Mouse (Mus musculus) liver, postnatal 0 days (tissue): ENCODE measurements around the gene Adamts10. TPM values are rescaled to one million over a fixed set of nuclear protein-coding genes. Genes with fewer than 3 reads are reported as not detected.

ENCODE experiments used
- ATAC-seq: fragments of 200-750 bp; cut with Nextera tagmentation; 2 replicates; pipeline ENCODE4 v1.8.0; 2017; ENCODE audit warnings: mild to moderate bottlenecking, moderate library complexity
- DNase-seq: peaks from one replicate; pipeline ENCODE4 v3.0.0-alpha.2; 2016
- H3K27ac ChIP-seq: fragments of 300-500 bp; sonication (generic); 2 replicates; pipeline ENCODE4 v1.5.1; 2014; ENCODE audit warnings: antibody characterized with exemption, moderate library complexity, mild to moderate bottlenecking, low read depth
- H3K27me3 ChIP-seq: fragments of 300-500 bp; sonication (generic); 2 replicates; pipeline ENCODE4 v1.6.1; 2014; ENCODE audit warnings: low read length, control low read depth, mixed read lengths; ENCODE audit not compliant: insufficient read depth
- H3K36me3 ChIP-seq: fragments of 300-500 bp; sonication (generic); replicated peaks from 2 replicates; pipeline ENCODE4 v1.6.1; 2014; ENCODE audit warnings: mild to moderate bottlenecking, control low read depth, low read length, moderate library complexity, mixed read lengths; ENCODE audit not compliant: insufficient read depth
- H3K4me1 ChIP-seq: fragments of 300-500 bp; sonication (generic); 2 replicates; pipeline ENCODE4 v1.6.1; 2014; ENCODE audit warnings: antibody characterized with exemption, mild to moderate bottlenecking, control low read depth; ENCODE audit not compliant: insufficient read depth
- H3K4me2 ChIP-seq: fragments of 300-500 bp; sonication (generic); 2 replicates; pipeline ENCODE4 v1.6.1; 2014; ENCODE audit warnings: low read depth, mild to moderate bottlenecking, low read length, moderate library complexity, mixed read lengths
- H3K4me3 ChIP-seq: fragments of 300-500 bp; sonication (generic); 2 replicates; pipeline ENCODE4 v1.5.1; 2014; ENCODE audit warnings: low read depth, low read length
- H3K9ac ChIP-seq: fragments of 300-500 bp; sonication (generic); replicated peaks from 2 replicates; pipeline ENCODE4 v1.6.1; 2014; ENCODE audit warnings: mild to moderate bottlenecking, moderate library complexity
- H3K9me3 ChIP-seq: fragments of 300-500 bp; sonication (generic); 2 replicates; pipeline ENCODE4 v1.6.1; 2016; ENCODE audit warnings: mild to moderate bottlenecking, control low read depth, low read length, mixed read lengths
- CTCF ChIP-seq: sonication (generic); IDR thresholded peaks from 2 replicates; pipeline ENCODE4 v1.5.1; 2016; ENCODE audit warnings: antibody characterized with exemption, low read depth
- EP300 ChIP-seq: IDR thresholded peaks from 2 replicates; pipeline ENCODE4 v1.6.1; 2016; ENCODE audit warnings: antibody characterized with exemption, low read depth, mild to moderate bottlenecking
- WGBS: fragments of 180-500 bp; shearing (Covaris S2); extraction: QIAGEN DNeasy Blood & Tissue Kit; methylation state at CpG from one replicate; pipeline ENCODE4 v1.1.7; 2014; ENCODE audit not compliant: insufficient replicate concordance; 5-methylcytosine and 5-hydroxymethylcytosine counted together
- polyA plus RNA-seq: library from polyadenylated mRNA; unstranded; fragments of >200 nt; fragmentation: Nextera tagmentation; extraction: Ambion mirVana; gene quantifications from 2 replicates; pipeline ENCODE4 v1.2.1, GENCODE M21; 2015

The Adamts10 gene
- 3.2 and 3.5 TPM in 2 replicates for polyA plus RNA-seq

DNA sequence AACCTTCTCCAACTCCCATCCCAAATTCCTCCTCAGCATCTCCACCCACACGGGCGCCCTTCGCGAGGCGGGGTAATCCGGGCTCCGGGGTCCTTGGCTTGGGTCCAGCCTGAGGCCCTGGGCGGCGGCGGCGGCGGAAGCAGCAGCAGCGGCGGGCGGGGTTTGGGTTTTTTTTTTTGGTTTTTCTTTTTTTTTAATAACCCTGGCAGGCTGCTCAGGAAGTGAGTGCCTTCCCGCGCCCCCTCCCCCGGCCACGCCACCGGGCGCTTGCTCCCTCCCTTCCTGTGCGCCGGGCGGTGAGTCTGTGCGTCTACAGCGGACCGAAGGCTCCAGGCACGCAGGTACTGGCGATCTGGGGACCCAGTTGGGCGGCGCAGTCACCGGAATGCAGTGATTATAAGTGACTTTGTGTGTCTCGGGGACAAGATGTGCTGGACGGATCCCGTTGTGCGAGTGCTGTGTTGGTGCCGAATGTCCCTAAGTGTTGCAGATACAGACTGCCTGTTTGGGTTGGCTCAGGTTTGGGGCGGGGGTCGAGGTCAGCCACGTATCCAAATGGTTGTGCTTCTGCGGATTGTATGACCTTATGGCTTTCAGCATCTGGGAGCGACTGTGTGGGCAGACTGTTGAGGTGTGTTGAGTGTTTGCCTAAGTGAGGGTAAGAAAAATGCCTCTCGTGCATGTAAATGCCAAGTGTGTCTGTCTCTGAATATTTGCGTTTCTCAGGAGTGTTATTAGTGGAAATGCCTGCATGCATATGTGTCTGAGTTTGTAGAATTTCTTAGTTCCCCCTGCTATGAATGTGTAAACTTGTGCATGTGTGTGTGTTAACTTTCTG is at the start of gene Adamts10:
Adamts10 (plus strand) TSS at position 287 of the 838 bp plus-strand sequence.
- DNase-seq (peak; percentile 73), ATAC-seq (peak; percentile 76)
- TF ChIP-seq EP300 = no peak
- TF ChIP-seq CTCF = no peak
- Histone ChIP-seq H3K9me3 (no peaks in the 10 kb centered on the region), H3K27me3 (no peaks in the 10 kb centered on the region), H3K9ac (peak within 1 kb of the TSS; percentile 55), H3K36me3 (no peaks in the 10 kb centered on the region; the same call in 1 of the 2 replicates), H3K4me3 (peak within 1 kb of the TSS; percentile 51), H3K27ac (peak within 1 kb of the TSS; percentile 35; the same call in 1 of the 2 replicates), H3K4me2 (peak within 1 kb of the TSS; percentile 64), H3K4me1 (peaks cover 4% of the 10 kb centered on the region)
- 2% methylated on average over 42 of the region's 44 CpGs for WGBS

DNA sequence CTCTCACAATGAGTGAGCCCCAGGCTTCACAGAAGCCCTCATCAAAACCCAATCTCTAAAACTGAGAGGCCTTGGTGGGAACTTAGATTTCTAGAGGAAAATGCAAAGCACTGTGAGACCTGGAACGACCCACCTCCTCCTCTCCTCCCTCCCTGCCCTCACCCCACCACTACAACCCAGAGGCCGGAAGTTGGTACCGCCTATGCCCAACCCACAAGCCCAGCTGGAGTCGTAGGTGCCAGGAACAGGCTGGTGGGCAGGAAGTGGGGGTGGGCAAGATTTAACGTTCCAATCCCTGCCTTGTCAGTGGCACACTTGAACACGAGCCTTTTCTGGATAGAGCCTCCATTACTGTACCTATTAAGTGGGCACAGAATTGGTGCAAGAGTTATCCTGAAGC is 40.0 kb upstream of the Adamts10 start:
- no peaks in the 10 kb centered on the region for H3K36me3 ChIP-seq
- no peak for DNase-seq
- TF ChIP-seq EP300 (no peak), CTCF (no peak)

GRCm38 (mm10) chr17:33487211-33487610 is 36.8 kb upstream of the Adamts10 start:
- no peaks in the 10 kb centered on the region for H3K27me3 ChIP-seq
- DNase-seq (no peak), ATAC-seq (no peak)
- 59% methylated on average over 2 of the region's 2 CpGs for WGBS
- H3K9me3 ChIP-seq = no peaks in the 10 kb centered on the region
- no peak overlapping the region for H3K4me2 ChIP-seq
- H3K4me1 ChIP-seq = no peaks in the 10 kb centered on the region
- no peak overlapping the region for H3K27ac ChIP-seq
- no peaks in the 10 kb centered on the region for H3K36me3 ChIP-seq
- H3K4me3 ChIP-seq = no peak overlapping the region
- TF ChIP-seq CTCF (no peak), EP300 (no peak)
- no peak overlapping the region for H3K9ac ChIP-seq

More for the DNA sequence above, 40.0 kb upstream of the Adamts10 start:
- Histone ChIP-seq H3K9me3 (no peaks in the 10 kb centered on the region), H3K27me3 (no peaks in the 10 kb centered on the region), H3K4me3 (no peak overlapping the region), H3K27ac (no peak overlapping the region), H3K9ac (no peak overlapping the region), H3K4me1 (no peaks in the 10 kb centered on the region), H3K4me2 (no peak overlapping the region)
- no peak for ATAC-seq
- 27% methylated on average over 6 of the region's 6 CpGs for WGBS

DNA sequence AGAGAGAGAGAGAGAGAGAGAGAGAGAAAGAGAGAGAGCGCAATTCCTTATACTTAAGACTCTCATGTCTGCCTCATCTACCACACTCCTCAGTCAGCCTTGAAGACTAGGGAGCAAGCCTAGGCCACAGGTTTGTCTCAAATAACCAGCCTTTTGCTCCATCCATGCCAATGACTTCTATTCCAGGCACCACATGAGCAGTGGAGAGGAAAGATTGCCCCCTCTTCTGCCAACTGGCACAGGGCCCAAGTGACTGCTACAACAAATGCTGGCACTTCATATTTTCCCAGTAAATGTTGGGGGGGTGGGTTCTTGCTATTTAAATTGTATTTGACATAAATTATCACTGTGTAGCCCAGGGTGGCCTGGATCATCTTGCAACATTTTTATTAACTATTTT is 36.4 kb upstream of the Adamts10 start:
- Histone ChIP-seq H3K9me3 (no peaks in the 10 kb centered on the region), H3K9ac (no peak overlapping the region), H3K4me3 (no peak overlapping the region), H3K27ac (no peak overlapping the region), H3K4me2 (no peak overlapping the region), H3K36me3 (no peaks in the 10 kb centered on the region), H3K4me1 (no peaks in the 10 kb centered on the region), H3K27me3 (no peaks in the 10 kb centered on the region)
- DNase-seq = no peak
- WGBS = 86% methylated on average over 1 of the region's 1 CpGs
- TF ChIP-seq EP300 (no peak), CTCF (no peak)
- ATAC-seq = no peak

GRCm38 (mm10) chr17:33491371-33491770 is 32.6 kb upstream of the Adamts10 start:
- Histone ChIP-seq H3K27me3 (no peaks in the 10 kb centered on the region), H3K4me2 (no peak overlapping the region), H3K9ac (no peak overlapping the region), H3K4me1 (no peaks in the 10 kb centered on the region), H3K27ac (no peak overlapping the region), H3K4me3 (no peak overlapping the region), H3K36me3 (no peaks in the 10 kb centered on the region), H3K9me3 (no peaks in the 10 kb centered on the region)
- DNase-seq (no peak), ATAC-seq (no peak)
- WGBS = 69% methylated on average over 2 of the region's 2 CpGs
- TF ChIP-seq EP300 (no peak), CTCF (no peak)

DNA sequence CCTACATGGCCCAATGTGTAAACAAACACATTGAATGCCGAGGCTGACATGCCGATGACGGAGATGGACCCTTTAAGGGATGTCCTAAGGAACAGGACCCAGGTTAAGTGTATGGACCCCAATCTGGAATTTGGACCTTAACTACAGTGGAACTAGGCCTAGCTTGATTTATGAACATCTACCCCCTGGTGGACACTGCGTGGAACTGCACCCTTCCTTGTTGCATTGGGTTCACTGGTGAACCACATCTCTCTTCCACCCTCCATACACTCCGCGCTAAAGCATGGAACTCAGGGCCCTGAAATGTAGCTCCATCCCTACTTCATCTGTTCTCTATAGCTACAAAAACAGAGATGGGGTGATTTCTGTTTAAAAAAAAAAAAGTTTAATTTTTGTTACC is 30.9 kb upstream of the Adamts10 start:
- ATAC-seq (no peak), DNase-seq (peak; percentile 28)
- Histone ChIP-seq H3K9me3 (no peaks in the 10 kb centered on the region), H3K27ac (no peak overlapping the region), H3K36me3 (no peaks in the 10 kb centered on the region), H3K9ac (no peak overlapping the region), H3K4me3 (no peak overlapping the region), H3K27me3 (no peaks in the 10 kb centered on the region), H3K4me1 (no peaks in the 10 kb centered on the region), H3K4me2 (no peak overlapping the region)
- no peak for TF ChIP-seq EP300
- peak; percentile 85 for TF ChIP-seq CTCF
- 71% methylated on average over 6 of the region's 6 CpGs for WGBS
